Comparison of ENCODE assay signal across 11 mouse cellular contexts in the genomic region with DNA sequence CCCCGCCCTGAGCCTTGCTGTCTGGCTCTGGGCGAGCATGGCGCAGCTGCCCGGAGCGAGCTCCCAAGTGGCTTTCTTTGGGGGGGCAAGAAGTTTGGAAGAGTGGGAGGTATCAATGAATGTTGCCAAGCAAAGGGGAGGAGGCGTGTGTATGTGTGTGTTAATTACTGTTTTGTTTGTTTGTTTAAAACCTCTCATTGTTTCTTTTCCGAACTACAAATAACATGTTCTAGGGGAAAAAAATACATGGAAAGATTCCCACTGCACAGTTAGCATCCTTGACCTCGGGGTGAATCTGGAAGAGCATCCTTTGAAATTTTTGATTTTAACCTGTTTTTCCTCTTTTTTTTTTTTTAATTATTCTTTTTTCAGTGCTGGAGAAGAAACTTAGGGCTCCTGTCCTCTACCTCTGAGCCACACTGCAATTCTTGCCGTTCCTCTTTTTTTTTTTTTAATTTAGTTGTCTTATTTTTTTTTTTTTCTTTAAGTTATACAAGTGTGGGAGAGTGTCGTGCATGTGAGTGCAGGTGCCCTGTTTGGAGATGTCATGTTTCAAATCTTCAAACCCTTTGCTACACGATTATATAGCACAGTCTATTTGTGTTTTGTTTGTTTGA. TPM values are rescaled to one million over a fixed set of nuclear protein-coding genes. Genes with fewer than 3 reads are reported as not detected.
DNase-seq lines count a peak whose midpoint lies in the region; ATAC-seq lines count a peak whose summit lies in the region.
"Had no signal": no experiment of that assay in that cellular context is flagged by ENCODE, and none has a peak within 500 bp of the region (broad histone marks: within the 10 kb centered on the region; RNA-seq: fewer than 3 reads in every experiment).

No protein-coding gene starts in this region.

- no peaks in the 10 kb centered on the region for H3K36me3 ChIP-seq in kidney, embryonic 16.5 days (ENCODE audit: insufficient read depth, low read length)
- H3K36me3 ChIP-seq in embryonic facial prominence, embryonic 13.5 days, result no peaks in the 10 kb centered on the region
- H3K36me3 ChIP-seq in hindbrain, embryonic 15.5 days, result no peaks in the 10 kb centered on the region
- no peaks in the 10 kb centered on the region for H3K36me3 ChIP-seq in midbrain, embryonic 15.5 days (replicated peaks)

- H3K9me3 ChIP-seq in kidney, embryonic 16.5 days (ENCODE audit: low read length), result no peaks in the 10 kb centered on the region
- no peaks in the 10 kb centered on the region for H3K9me3 ChIP-seq in embryonic facial prominence, embryonic 13.5 days
- no peaks in the 10 kb centered on the region for H3K9me3 ChIP-seq in hindbrain, embryonic 15.5 days
- H3K9me3 ChIP-seq in midbrain, embryonic 15.5 days, result no peaks in the 10 kb centered on the region

- peak overlapping the region; percentile 56 for H3K4me2 ChIP-seq in kidney, embryonic 16.5 days (replicated peaks; ENCODE audit: low read depth, low read length)
- H3K4me2 ChIP-seq in embryonic facial prominence, embryonic 13.5 days, result peak overlapping the region; percentile 69
- H3K4me2 ChIP-seq in hindbrain, embryonic 15.5 days, result peak overlapping the region; percentile 69
- H3K4me2 ChIP-seq in midbrain, embryonic 15.5 days, result peak overlapping the region; percentile 71

- DNase-seq in kidney, adult 11 months, result no peak
- no peak for DNase-seq in left cerebral cortex, postnatal 25 days (ENCODE audit: low spot score in 2 of 2)
- no peak for DNase-seq in adrenal gland, adult 8-10 months
- no peak for DNase-seq in embryo, embryonic 10.5 days (ENCODE audit: low spot score)
- DNase-seq: gastrocnemius, postnatal 25 days had no signal

- H3K27me3 ChIP-seq in kidney, embryonic 16.5 days (ENCODE audit: insufficient read depth, low read length), result no peaks in the 10 kb centered on the region
- no peaks in the 10 kb centered on the region for H3K27me3 ChIP-seq in embryonic facial prominence, embryonic 13.5 days
- no peaks in the 10 kb centered on the region for H3K27me3 ChIP-seq in hindbrain, embryonic 15.5 days
- no peaks in the 10 kb centered on the region for H3K27me3 ChIP-seq in midbrain, embryonic 15.5 days (replicated peaks)
- H3K27me3 ChIP-seq: CH12.LX had no signal

- intact Hi-C loops in left cerebral cortex, postnatal 25 days (cut with DNase I), result no loop called here

- H3K27ac ChIP-seq in kidney, embryonic 16.5 days (ENCODE audit: low read length), result 0 out of 2 replicates have a peak overlapping the region, but pooled peaks have one; percentile 40
- H3K27ac ChIP-seq in embryonic facial prominence, embryonic 13.5 days, result no peak overlapping the region
- 0 out of 2 replicates have a peak overlapping the region, but pooled peaks have one; percentile 35 for H3K27ac ChIP-seq in hindbrain, embryonic 15.5 days (replicated peaks)
- peak overlapping the region; percentile 77 for H3K27ac ChIP-seq in midbrain, embryonic 15.5 days

- H3K4me1 ChIP-seq in kidney, embryonic 16.5 days (ENCODE audit: insufficient read depth, low read length), result peaks cover 8% of the 10 kb centered on the region; the same call in 1 of the 2 replicates
- H3K4me1 ChIP-seq in embryonic facial prominence, embryonic 13.5 days, result peaks cover 4% of the 10 kb centered on the region; the same call in 1 of the 2 replicates
- H3K4me1 ChIP-seq in hindbrain, embryonic 15.5 days (replicated peaks), result peaks cover 5% of the 10 kb centered on the region
- H3K4me1 ChIP-seq in midbrain, embryonic 15.5 days, result peaks cover 12% of the 10 kb centered on the region

- WGBS in kidney, embryonic 16.5 days, result 13% methylated on average over 11 of the region's 11 CpGs
- 17% methylated on average over 11 of the region's 11 CpGs for WGBS in embryonic facial prominence, embryonic 13.5 days
- 8% methylated on average over 11 of the region's 11 CpGs for WGBS in hindbrain, embryonic 15.5 days
- WGBS in midbrain, embryonic 15.5 days, result 7% methylated on average over 11 of the region's 11 CpGs

- H3K9ac ChIP-seq in kidney, embryonic 16.5 days (replicated peaks; ENCODE audit: low read length), result peak overlapping the region; percentile 62
- peak overlapping the region; percentile 70 for H3K9ac ChIP-seq in embryonic facial prominence, embryonic 13.5 days
- peak overlapping the region; percentile 11; the same call in 1 of the 2 replicates for H3K9ac ChIP-seq in hindbrain, embryonic 15.5 days
- 0 out of 2 replicates have a peak overlapping the region, but pooled peaks have one; percentile 37 for H3K9ac ChIP-seq in midbrain, embryonic 15.5 days

- ATAC-seq in kidney, embryonic 16.5 days (ENCODE audit: low FRiP score, low TSS enrichment), result no peak; the same call in 1 of the 2 replicates
- no peak for ATAC-seq in embryonic facial prominence, embryonic 13.5 days (ENCODE audit: insufficient number of reproducible peaks, insufficient read depth, low FRiP score, low TSS enrichment, low read depth)
- ATAC-seq in hindbrain, embryonic 15.5 days (ENCODE audit: low FRiP score, low read depth), result no peak
- no peak for ATAC-seq in midbrain, embryonic 15.5 days (replicated peaks)

- H3K4me3 ChIP-seq in kidney, embryonic 16.5 days (ENCODE audit: low read length), result peak overlapping the region; percentile 41
- peak overlapping the region; percentile 39 for H3K4me3 ChIP-seq in embryonic facial prominence, embryonic 13.5 days
- peak overlapping the region; percentile 31 for H3K4me3 ChIP-seq in hindbrain, embryonic 15.5 days
- peak overlapping the region; percentile 32 for H3K4me3 ChIP-seq in midbrain, embryonic 15.5 days
- H3K4me3 ChIP-seq: myocyte had no signal

RNA-seq across cellular contexts. Expression of gene Cox6a1, which starts 25.5 kb away (rescaled TPM):
- 1,046 and 1,071 TPM in 2 replicates for polyA plus RNA-seq in kidney, embryonic 16.5 days (2015; fragmentation: Nextera tagmentation; extraction: Ambion mirVana)
- polyA plus RNA-seq in embryonic facial prominence, embryonic 13.5 days (2015; fragmentation: Nextera tagmentation; extraction: Ambion mirVana), result 786 and 801 TPM in 2 replicates
- 1,223 and 1,255 TPM in 2 replicates for polyA plus RNA-seq in hindbrain, embryonic 15.5 days (2015; fragmentation: Nextera tagmentation; extraction: Ambion mirVana)
- polyA plus RNA-seq in midbrain, embryonic 15.5 days (2015; fragmentation: Nextera tagmentation; extraction: Ambion mirVana), result 1,062 and 1,092 TPM in 2 replicates
- 100 to 1,000 TPM; 793 to 810 TPM for total RNA-seq in left cerebral cortex, postnatal 25 days (2021)
- 1,000 to 10,000 TPM in 2 of 4 experiments, 100 to 1,000 TPM in 2; 703 to 1,239 (median 893) TPM for total RNA-seq in adrenal gland, adult 8-10 months (2022)

RNA-seq across cellular contexts. Expression of gene Triap1, which starts 33.3 kb away (rescaled TPM):
- 56.3 and 58.5 TPM in 2 replicates for polyA plus RNA-seq in kidney, embryonic 16.5 days (2015; fragmentation: Nextera tagmentation; extraction: Ambion mirVana)
- 58.0 and 64.4 TPM in 2 replicates for polyA plus RNA-seq in embryonic facial prominence, embryonic 13.5 days (2015; fragmentation: Nextera tagmentation; extraction: Ambion mirVana)
- polyA plus RNA-seq in hindbrain, embryonic 15.5 days (2015; fragmentation: Nextera tagmentation; extraction: Ambion mirVana), result 51.0 and 53.7 TPM in 2 replicates
- 49.3 and 49.6 TPM in 2 replicates for polyA plus RNA-seq in midbrain, embryonic 15.5 days (2015; fragmentation: Nextera tagmentation; extraction: Ambion mirVana)
- total RNA-seq in left cerebral cortex, postnatal 25 days (2021), result 10 to 100 TPM; 27.0 to 29.0 TPM
- total RNA-seq in adrenal gland, adult 8-10 months (2022), result 10 to 100 TPM; 37.4 to 58.7 (median 46.8) TPM

RNA-seq across cellular contexts. Expression of gene Gatc, which starts 33.3 kb away (rescaled TPM):
- 25.2 and 32.0 TPM in 2 replicates for polyA plus RNA-seq in kidney, embryonic 16.5 days (2015; fragmentation: Nextera tagmentation; extraction: Ambion mirVana)
- polyA plus RNA-seq in embryonic facial prominence, embryonic 13.5 days (2015; fragmentation: Nextera tagmentation; extraction: Ambion mirVana), result 31.1 and 32.1 TPM in 2 replicates
- 32.3 and 45.2 TPM in 2 replicates for polyA plus RNA-seq in hindbrain, embryonic 15.5 days (2015; fragmentation: Nextera tagmentation; extraction: Ambion mirVana)
- polyA plus RNA-seq in midbrain, embryonic 15.5 days (2015; fragmentation: Nextera tagmentation; extraction: Ambion mirVana), result 35.6 and 39.4 TPM in 2 replicates
- 10 to 100 TPM; 19.9 to 20.9 TPM for total RNA-seq in left cerebral cortex, postnatal 25 days (2021)
- 10 to 100 TPM; 21.5 to 24.6 (median 23.1) TPM for total RNA-seq in adrenal gland, adult 8-10 months (2022)

RNA-seq across cellular contexts. Expression of gene Srsf9, which starts 47.3 kb away (rescaled TPM):
- 208 and 258 TPM in 2 replicates for polyA plus RNA-seq in kidney, embryonic 16.5 days (2015; fragmentation: Nextera tagmentation; extraction: Ambion mirVana)
- polyA plus RNA-seq in embryonic facial prominence, embryonic 13.5 days (2015; fragmentation: Nextera tagmentation; extraction: Ambion mirVana), result 343 and 378 TPM in 2 replicates
- polyA plus RNA-seq in hindbrain, embryonic 15.5 days (2015; fragmentation: Nextera tagmentation; extraction: Ambion mirVana), result 142 and 146 TPM in 2 replicates
- 142 and 146 TPM in 2 replicates for polyA plus RNA-seq in midbrain, embryonic 15.5 days (2015; fragmentation: Nextera tagmentation; extraction: Ambion mirVana)
- total RNA-seq in left cerebral cortex, postnatal 25 days (2021), result 10 to 100 TPM; 71.0 to 77.6 TPM
- total RNA-seq in adrenal gland, adult 8-10 months (2022), result 10 to 100 TPM; 68.1 to 89.3 (median 75.9) TPM

RNA-seq across cellular contexts. Expression of gene Msi1, which starts 55.1 kb away (rescaled TPM):
- polyA plus RNA-seq in kidney, embryonic 16.5 days (2015; fragmentation: Nextera tagmentation; extraction: Ambion mirVana), result 12.1 and 14.1 TPM in 2 replicates
- 22.3 and 23.9 TPM in 2 replicates for polyA plus RNA-seq in embryonic facial prominence, embryonic 13.5 days (2015; fragmentation: Nextera tagmentation; extraction: Ambion mirVana)
- polyA plus RNA-seq in hindbrain, embryonic 15.5 days (2015; fragmentation: Nextera tagmentation; extraction: Ambion mirVana), result 59.9 and 60.3 TPM in 2 replicates
- polyA plus RNA-seq in midbrain, embryonic 15.5 days (2015; fragmentation: Nextera tagmentation; extraction: Ambion mirVana), result 65.9 and 66.3 TPM in 2 replicates
- 10 to 100 TPM; 45.2 to 49.2 TPM for total RNA-seq in left cerebral cortex, postnatal 25 days (2021)
- total RNA-seq in adrenal gland, adult 8-10 months (2022), result 10 to 100 TPM; 17.5 to 27.3 (median 21.7) TPM

Comparison
In these comparisons a context has a peak if more than half of its experiments do, and no peak if none do; other contexts are left out.
1. H3K9ac ChIP-seq: peak in every context shown above with its lines; median percentile 70 in embryonic facial prominence, embryonic 13.5 days; 62 in kidney, embryonic 16.5 days; 37 in midbrain, embryonic 15.5 days; 11 in hindbrain, embryonic 15.5 days.